Mouse (Mus musculus) gastrocnemius, adult 8-10 months (tissue): ENCODE data around the gene Racgap1. TPM values are rescaled to one million over a fixed set of nuclear protein-coding genes. Genes with fewer than 3 reads are reported as not detected.

ENCODE experiments used
- DNase-seq, 2 experiments: peaks; one replicate each; pipeline ENCODE4 v3.0.0; 2022; ENCODE audit warnings: low spot score in 2 of 2
- total RNA-seq, 4 experiments: library from RNA; stranded (reverse); gene quantifications; 2 replicates each; pipeline ENCODE4 v1.2.4; 2022

Racgap1 gene
- 1 to 10 TPM in 2 of 4 experiments, under 1 TPM in 2; 0.31 to 2.4 (median 1.1) TPM for total RNA-seq

DNA sequence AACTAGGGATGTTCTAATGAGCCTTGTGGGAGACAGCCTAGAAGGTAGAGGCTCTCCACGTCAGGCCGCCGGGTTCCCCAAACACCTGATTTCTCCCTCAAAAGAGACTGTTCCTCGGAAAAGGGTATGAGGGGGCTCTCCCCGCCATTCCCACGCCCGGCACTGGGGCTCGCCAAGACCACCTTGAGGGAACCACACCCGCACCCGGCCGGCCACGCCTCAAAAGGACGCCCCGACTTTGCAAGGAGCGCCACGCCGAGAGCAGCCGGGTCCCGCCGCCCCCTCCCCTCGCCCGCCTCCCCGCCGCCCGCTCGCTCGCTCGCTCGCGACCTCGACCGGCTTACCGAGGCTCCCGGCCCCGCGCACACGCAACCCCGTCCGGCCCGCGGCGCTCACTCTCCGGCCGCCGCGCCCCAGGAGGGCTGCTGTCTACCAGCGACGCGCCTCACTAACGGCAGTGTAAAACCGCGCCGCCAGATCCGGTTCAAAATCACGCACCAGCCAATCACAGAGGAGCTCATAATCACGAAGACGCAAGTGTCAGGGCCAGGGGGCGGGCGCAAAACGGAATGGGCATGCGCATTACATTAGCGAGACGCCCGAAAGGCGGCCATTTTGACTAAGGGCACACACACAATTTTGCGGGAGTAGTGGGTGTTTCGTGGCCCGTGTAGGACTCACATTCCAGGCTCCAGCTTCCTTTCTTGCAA lies at the start of gene Racgap1:
Gene Racgap1, minus strand, starts transcription at position 494 of the 710 bp plus-strand sequence.
- DNase-seq: peak; percentile 94 to 96

DNA sequence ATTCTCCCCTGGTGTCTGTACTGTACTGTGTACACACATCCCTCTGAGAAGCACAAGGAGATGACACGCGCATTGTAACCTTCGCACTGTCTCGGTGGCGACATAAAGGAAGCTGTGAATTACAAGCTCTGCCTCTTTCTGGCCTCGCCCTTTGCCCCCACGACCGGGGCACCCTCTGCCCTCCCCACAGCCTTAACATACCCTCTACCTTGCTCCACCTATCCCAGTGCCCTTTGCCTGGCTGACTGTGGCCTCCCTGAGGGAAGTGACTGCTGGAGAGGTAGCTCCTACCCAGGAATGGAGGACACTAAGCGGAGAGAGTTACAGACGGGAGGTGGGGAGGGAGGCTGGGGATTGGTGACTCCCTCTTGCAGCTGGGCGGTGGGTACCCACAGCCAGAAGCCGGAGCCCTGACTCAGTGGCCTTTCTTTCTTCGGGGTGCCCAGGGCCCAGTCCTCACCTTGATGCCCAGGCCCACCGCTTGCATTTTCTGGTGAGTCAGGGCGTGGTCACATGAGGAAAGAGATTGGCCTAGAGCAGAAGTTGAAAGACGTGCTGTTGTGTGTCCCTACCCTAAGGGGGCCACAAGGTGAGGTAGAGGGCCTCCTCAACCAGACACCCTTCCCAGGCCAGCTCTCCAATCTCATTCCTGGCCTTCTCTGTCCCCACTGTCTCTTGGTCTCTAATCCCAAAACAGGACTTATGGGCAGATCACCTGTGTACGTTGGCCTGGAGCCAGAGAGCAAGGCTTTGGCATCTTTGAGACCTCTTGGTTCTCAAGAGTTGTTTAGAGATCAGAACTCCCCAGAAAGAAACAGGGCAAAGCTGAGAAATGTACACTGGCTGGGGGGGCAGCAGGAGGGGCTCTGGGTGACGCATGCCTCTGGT lies 49.0 kb upstream of the Racgap1 start:
- no peak for DNase-seq

DNA sequence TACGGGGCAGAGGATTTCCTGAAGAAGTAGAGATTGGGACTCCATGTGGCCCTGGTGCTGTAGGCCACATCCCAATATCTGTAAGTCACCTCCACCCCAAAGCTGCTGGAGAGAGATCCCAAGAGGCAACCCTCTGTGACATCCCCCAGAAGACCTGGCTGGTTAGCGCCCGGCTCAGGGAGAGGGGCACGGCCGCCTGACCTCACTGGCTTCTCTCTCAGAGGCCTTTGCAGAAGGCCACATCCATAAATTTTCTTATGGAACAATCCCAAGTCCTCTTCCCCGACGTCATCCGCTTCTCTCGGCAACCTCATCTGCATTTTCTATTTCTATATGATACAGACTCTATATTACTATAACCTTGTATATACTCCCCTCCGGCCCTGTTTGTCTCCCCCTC lies 48.3 kb upstream of the Racgap1 start:
- no peak for DNase-seq

DNA sequence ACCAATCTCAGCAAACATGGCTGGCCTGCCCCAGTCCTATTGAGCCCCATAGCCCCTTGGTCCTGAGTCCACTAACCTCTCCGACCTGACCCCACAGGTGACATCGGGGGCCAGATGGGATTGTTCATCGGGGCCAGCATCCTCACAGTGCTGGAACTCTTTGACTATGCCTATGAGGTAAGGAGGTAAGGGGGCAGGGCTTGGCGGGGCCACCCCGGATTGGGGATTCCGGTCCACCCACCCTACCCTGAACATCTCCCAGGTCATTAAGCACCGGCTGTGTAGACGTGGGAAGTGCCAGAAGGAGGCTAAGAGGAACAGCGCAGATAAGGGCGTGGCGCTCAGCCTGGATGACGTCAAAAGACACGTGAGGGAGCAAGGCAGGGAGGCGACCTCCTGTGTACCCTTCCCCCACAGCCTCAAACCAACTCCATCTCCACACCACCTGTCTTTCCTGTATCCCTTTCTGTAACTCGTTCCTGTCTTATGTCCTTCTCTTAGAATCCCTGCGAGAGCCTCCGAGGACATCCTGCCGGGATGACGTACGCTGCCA lies 47.2 kb upstream of the Racgap1 start:
- DNase-seq: no peak

DNA sequence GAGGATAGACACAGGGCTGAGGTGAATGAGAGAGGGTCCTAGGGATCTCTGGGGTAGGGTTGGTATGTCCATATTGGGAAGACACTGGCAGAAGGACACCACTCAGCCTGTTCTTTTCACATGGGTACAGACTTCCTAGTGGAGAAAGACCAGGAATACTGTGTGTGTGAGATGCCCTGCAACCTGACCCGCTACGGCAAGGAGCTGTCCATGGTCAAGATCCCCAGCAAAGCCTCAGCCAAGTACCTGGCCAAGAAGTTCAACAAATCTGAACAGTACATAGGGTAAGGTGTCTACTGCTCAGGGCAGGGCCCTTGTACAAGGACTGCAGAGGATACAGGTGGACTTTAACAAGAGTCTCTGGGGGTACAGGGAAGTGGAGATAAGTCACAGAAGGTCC lies 45.9 kb upstream of the Racgap1 start:
- no peak for DNase-seq

DNA sequence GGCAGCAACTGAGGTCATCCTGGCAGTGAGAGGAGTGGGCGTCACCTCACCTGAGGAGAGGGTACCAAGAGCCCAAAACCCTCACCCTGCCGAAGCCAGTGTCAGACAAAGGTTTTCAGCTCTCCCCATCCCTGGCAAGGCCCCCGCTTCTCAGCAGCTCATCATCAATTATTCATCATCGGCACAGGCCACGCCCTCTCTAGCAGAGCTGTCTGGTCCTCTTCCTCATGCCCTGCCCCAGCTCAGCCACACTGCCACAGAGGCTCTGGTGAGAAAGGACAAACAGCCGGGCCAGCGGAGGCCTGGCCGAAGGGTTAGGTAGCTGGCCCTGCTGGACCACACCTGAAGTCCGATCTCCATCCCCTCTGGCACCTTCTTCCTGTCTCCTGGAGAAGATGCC lies 40.5 kb upstream of the Racgap1 start:
- no peak for DNase-seq

DNA sequence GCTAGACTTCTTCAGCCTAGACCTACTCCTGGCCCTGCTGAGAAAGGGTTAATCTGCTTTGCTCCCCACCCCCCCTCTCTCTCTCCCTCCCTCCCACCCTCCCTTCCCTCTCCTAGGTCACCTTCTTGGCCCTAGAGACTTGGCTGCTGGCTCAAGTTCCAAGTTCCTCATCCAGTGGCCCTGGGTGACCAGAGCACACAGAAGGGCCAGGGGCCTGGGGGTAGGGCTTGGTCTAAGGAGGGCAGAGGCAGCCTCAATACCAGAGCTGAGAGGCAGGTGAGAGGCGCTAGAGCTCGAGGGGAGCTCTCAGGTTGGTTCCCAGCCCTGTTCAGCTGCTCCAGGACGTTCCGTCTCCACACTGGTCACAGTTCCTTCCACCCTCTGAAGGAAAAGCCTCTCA lies 39.5 kb upstream of the Racgap1 start:
- DNase-seq: no peak

DNA sequence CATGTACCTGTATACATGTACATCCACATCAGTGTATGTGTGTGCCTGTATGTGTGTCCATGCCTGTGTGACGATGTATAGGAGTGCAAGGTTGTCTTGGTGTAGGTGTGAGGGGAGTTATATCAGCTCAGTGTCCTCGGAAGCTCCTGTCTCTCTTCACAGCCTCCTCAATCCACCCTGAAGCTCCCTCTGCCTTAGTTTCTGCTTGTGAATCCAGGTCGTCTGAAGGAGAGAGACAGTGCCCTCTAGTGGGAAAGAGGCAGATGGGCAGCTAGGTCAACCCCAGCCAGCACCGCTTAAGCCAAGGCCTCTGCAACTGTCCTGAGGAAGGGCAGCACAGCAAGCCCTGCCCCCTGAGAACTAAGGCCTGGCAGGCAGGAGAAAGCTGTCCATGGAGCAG lies 37.3 kb upstream of the Racgap1 start:
- DNase-seq: no peak

DNA sequence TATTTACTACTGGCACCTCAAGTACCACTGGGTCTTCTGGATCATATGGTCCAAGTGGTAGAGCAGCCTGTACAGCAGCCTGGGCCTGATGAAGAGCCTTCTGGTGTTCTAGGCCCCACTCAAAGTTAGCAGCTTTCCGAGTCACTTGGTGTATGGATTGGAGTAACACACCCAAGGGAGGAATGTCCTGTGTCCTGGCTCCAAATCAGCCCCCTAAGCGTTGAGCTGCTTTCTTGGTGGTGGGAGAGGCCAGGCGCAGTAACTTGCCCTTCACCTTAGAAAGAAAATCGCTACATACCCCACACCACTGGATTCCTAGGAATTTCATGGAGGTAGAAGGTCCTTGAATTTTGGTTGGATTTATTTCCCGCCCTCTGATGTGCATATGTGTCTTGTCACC lies 32.7 kb upstream of the Racgap1 start:
- no peak for DNase-seq

DNA sequence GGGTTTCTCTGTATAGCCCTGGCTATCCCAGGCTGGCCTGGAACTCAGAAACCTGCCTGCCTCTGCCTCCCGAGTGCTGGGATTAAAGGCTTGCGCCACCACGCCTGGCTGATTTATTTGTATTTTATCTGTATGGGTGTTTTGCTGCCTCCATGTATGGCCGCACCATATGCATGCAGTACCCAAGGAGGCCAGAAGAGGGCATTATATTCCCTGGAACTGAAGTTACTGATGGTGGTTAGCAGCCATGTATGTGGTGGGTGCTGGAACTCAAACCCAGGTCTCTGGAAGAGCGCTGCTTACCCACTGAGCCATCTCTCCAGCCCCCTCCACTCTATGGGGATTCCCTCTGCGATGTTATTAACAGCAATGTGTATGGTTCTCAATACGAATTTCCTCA lies 31.4 kb upstream of the Racgap1 start:
- DNase-seq: no peak

DNA sequence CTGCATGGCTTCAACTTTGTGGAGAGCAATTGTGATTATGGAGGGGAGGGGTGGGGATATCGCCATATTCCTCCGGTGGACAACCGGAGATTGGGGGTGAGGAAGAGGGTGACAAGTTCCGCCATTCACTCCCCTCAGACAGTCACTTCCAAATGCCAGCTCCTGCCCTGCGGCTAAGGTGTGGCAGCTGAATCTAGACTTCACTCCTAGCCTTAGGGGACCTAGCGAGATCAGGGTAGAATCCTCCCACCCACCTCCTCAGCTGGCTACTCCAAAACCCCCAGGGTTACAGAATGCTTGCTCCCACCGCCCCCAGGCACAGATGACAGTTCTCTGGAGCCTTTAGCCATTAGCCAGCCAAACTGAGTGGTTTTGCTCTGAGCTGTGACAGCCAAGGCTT lies 27.6 kb upstream of the Racgap1 start:
- no peak for DNase-seq

DNA sequence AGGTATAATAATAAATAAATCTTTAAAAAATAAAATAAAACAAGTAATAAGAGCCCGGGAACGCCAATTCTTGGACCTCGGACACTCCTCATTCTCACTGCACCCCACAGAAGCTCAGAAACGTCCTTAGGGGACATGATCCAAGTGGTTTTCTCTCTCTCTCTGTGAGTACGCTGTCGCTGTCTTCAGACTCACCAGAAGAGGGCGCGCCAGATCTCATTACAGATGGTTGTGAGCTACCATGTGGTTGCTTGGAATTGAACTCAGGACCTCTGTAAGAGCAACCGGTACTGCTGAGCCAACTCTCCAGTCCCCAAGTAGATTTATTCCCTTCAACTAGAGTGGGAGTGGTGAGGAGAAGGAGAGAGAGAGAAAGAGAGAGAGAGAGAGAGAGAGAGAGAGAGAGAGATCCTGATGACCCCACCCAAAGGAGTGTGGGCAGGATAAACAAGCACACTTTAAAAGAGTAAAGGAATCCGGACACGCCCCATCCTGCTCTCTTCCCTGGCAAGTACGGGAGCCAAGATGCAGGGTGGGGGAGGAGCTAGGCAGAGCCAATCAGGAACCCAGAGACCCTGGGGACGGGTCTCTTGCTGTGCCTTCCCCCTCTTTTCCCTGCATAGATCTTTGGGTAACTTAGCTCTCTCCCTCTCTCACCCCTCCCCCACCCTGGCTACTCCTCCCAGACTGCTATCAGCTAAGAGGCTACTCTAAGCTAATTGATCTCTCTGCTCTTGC lies 26.8 kb upstream of the Racgap1 start:
- DNase-seq: no peak

DNA sequence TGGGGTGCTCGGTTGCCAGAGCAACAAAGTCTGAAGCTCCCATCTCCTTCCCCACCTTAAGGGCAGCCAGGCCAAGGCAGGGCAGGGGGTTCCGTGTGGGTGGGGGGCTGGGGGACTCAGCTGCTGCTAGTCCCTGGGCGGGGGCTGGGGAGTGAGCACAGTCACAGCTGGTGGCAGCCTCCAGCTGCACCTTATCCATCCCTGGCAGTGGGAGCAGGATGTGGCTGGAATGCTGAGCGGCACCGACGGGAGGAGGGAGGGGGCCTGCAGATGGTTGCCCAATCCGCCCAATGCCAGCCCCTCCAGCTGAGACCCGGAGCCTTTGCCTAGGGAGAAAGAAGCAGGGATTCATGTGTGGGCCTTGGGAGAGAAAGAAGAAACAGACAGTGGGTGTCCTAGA lies 25.6 kb upstream of the Racgap1 start:
- no peak for DNase-seq

DNA sequence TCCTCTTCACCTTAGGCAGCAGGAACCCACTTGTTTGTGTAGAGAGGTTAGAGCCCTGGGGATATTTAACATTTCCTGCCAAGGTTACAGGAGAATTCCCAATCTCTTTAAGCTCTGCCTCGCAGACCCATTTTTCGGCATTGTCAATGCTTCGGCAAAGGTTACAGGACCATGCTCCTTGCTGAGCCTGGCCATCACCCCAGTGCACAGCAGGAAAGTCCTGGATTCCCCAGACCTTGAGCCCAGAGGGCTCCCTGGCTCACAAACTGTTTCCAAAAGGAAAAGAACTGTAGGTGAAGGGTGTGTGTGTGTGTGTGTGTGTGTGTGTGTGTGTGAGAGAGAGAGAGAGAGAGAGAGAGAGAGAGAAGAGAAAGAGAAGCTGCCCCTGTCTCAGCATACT lies 23.4 kb upstream of the Racgap1 start:
- no peak for DNase-seq

DNA sequence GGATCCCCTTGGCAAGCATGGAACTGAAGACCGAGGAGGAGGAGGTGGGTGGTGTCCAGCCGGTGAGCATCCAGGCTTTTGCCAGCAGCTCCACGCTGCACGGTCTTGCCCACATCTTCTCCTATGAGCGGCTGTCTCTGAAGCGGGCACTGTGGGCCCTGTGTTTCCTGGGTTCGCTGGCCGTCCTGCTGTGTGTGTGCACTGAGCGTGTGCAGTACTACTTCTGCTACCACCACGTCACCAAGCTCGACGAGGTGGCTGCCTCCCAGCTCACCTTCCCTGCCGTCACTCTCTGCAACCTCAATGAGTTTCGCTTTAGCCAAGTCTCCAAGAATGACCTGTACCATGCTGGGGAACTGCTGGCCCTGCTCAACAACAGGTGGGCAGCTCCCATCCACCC lies 20.3 kb upstream of the Racgap1 start:
- DNase-seq: no peak

DNA sequence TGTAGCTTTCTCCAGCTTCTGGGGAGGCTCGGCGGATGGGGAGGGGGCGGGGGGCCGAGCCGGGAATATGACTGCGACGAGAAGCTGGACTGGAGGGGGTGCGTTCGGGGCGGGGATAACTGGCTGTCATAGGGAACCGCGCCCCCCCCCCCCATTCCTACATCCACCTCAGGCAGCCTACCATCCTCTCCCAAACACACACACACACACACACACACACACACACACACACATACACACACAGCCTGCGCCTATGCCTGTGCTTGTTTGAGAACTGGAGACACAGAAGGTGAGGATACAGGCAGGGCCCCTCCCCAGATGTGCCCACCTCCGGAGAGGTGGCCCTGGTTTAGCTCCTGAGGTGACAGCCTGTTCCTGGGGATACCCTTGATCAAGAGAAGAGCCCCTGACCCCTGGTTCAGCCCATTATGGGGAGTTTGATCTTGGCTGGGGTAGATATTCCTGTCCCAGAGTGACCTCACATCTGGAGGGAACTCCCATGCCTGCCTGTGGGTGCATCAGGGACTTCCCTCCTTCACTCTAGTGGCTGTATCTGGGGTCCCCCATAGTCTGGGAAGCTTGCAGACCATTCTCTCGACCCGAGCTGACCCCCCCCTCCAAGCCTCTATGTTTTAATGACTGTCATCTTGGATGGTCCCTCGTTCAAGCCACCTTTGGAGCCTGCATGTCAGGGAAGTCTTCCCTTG lies 19.7 kb upstream of the Racgap1 start:
- no peak for DNase-seq

DNA sequence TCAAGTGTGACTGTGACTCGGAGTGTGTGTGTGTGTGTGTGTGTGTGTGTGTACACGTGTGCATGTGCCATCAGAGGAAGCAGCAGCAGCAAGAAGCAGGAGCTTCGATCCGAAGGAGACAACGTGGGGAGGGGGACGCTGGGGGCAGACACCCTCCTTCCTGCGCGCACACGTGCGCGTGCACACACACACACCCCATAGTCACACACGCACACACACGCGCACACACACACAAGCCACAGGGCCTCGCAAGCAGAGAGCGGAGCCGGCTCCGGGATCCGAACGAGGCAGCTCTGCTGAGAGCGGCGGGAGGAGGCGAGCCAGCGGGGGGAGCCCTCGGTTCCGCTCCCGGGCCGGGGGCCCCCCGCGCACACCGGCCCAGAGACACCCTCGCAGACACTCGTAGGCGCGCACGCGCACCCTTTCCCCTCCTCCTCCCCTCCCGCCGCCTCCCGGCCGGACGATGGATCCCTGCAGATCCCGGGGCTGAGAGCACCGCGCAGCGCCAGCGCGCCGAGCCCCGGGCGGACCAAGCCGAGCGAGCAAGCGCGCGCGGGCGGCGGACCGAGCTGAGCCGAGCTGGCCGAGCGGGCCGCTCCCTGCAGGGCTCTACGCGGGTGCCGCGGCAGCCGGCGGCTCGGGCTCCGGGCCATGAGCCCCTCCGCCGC lies 18.8 kb upstream of the Racgap1 start, which contains the start of gene Asic1:
Gene Asic1, plus strand, starts transcription at position 215 of the 668 bp plus-strand sequence.
- peak in 1 of 2 experiments; percentile 44 for DNase-seq

DNA sequence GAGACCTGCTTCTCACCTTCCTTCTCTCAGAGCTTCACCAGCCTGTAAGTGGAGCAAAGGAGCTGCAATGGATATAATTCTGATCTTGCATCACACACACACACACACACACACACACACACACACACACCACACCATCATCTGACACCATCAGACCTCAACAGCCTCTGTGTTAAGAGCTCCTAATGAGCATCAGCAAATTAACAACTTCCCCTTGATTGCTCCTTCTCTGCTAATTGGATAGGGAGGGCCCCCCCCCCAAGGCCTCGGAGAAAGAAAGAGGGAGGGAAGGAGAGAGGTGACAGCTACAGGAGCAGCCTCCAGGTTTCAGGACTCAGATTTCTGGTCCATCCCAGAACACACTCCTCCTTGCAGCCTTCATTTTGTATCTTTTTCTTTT lies 17.9 kb upstream of the Racgap1 start:
- no peak for DNase-seq

DNA sequence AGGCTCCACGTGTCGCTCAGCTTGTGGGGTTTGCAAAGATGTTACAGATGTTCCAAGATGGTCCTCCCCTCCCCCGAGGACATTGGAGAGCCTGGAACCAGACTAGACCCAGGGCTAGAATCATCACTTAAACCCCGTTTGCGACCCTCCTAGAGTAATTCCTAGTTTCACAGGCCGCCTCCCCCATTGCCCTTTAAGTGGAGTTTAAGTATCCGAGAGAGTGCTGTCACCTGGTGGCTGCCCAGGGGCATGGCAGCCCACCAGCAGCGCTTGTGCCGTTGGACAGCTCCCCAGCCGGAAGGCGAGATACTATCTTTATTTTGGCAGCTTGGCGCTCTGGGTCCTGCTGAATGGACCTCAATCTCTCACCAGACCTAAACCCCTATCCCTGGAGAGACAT lies 17.4 kb upstream of the Racgap1 start:
- DNase-seq: peak; percentile 41 to 62

DNA sequence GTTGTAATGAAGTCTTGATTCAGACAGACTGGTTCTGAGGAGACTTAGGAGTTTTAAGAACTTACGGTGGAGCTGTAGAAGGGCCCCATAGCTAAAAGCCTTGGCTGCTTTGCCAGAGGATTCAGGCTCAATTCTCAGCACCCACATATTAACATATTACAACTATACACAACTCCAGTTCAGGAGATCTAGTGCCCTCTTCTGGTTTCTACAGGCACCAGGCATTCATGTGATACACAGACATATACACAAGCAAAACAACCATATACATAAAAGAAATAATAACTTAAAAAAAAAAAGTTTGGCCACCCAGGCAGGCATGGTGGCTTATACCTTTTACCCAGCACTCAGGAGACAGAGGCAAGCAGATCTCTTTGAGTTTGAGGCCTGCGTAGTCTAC lies 16.1 kb upstream of the Racgap1 start:
- no peak for DNase-seq
